ENCODE assay signal across 21 mouse cellular contexts in genomic region chr1:66829400-66830080, GRCm38 (mm10). TPM values are rescaled to one million over a fixed set of nuclear protein-coding genes. Genes with fewer than 3 reads are reported as not detected.
DNase-seq lines count a peak whose midpoint lies in the region; ATAC-seq lines count a peak whose summit lies in the region.
"Had no signal": no experiment of that assay in that cellular context is flagged by ENCODE, and none has a peak within 500 bp of the region (broad histone marks: within the 10 kb centered on the region; RNA-seq: fewer than 3 reads in every experiment).

No protein-coding gene starts in this region.

- no peak overlapping the region for H3K4me2 ChIP-seq in kidney, embryonic 16.5 days (replicated peaks; ENCODE audit: low read depth, low read length)
- H3K4me2 ChIP-seq in lung, embryonic 16.5 days (ENCODE audit: low read depth, low read length) = no peak overlapping the region
- no peak overlapping the region for H3K4me2 ChIP-seq in midbrain, embryonic 13.5 days (replicated peaks)
- H3K4me2 ChIP-seq in midbrain, embryonic 16.5 days (ENCODE audit: low read length) = no peak overlapping the region
- H3K4me2 ChIP-seq: forebrain, embryonic 13.5 days; heart, embryonic 11.5 days; heart, embryonic 15.5 days had no signal

- no peaks in the 10 kb centered on the region for H3K27me3 ChIP-seq in kidney, embryonic 16.5 days (ENCODE audit: insufficient read depth, low read length)
- no peaks in the 10 kb centered on the region for H3K27me3 ChIP-seq in lung, embryonic 16.5 days (ENCODE audit: control insufficient read depth, insufficient read depth, low read depth, low read length)
- no peaks in the 10 kb centered on the region for H3K27me3 ChIP-seq in midbrain, embryonic 13.5 days
- H3K27me3 ChIP-seq in midbrain, embryonic 16.5 days (ENCODE audit: control insufficient read depth, insufficient read depth, low read depth, low read length) = no peaks in the 10 kb centered on the region
- H3K27me3 ChIP-seq: CH12.LX; forebrain, embryonic 13.5 days; heart, embryonic 15.5 days; Patski had no signal

- peaks cover 10% of the 10 kb centered on the region for H3K4me1 ChIP-seq in kidney, embryonic 16.5 days (ENCODE audit: insufficient read depth, low read length)
- H3K4me1 ChIP-seq in lung, embryonic 16.5 days (replicated peaks; ENCODE audit: control insufficient read depth, insufficient read depth, low read length) = peaks cover 13% of the 10 kb centered on the region; the same call in 1 of the 2 replicates
- peaks cover 7% of the 10 kb centered on the region; the same call in 1 of the 2 replicates for H3K4me1 ChIP-seq in midbrain, embryonic 13.5 days (replicated peaks)
- no peaks in the 10 kb centered on the region for H3K4me1 ChIP-seq in midbrain, embryonic 16.5 days (ENCODE audit: control insufficient read depth, insufficient read depth, low read length)

- no peak overlapping the region for H3K9ac ChIP-seq in kidney, embryonic 16.5 days (replicated peaks; ENCODE audit: low read length)
- H3K9ac ChIP-seq in lung, embryonic 16.5 days (ENCODE audit: low read length) = no peak overlapping the region
- H3K9ac ChIP-seq in midbrain, embryonic 13.5 days (replicated peaks) = no peak overlapping the region
- H3K9ac ChIP-seq in midbrain, embryonic 16.5 days (ENCODE audit: low read depth, low read length) = no peak overlapping the region
- H3K9ac ChIP-seq: forebrain, embryonic 13.5 days; forebrain, postnatal 0 days; heart, embryonic 15.5 days had no signal

- no peaks in the 10 kb centered on the region for H3K9me3 ChIP-seq in kidney, embryonic 16.5 days (ENCODE audit: low read length)
- H3K9me3 ChIP-seq in lung, embryonic 16.5 days (ENCODE audit: control insufficient read depth, low read length) = no peaks in the 10 kb centered on the region
- no peaks in the 10 kb centered on the region for H3K9me3 ChIP-seq in midbrain, embryonic 13.5 days
- no peaks in the 10 kb centered on the region for H3K9me3 ChIP-seq in midbrain, embryonic 16.5 days (replicated peaks; ENCODE audit: control insufficient read depth, low read length, poor library complexity, severe bottlenecking)
- H3K9me3 ChIP-seq: embryonic facial prominence, embryonic 10.5 days; forebrain, embryonic 13.5 days; heart, embryonic 15.5 days had no signal

- no peak overlapping the region for H3K4me3 ChIP-seq in kidney, embryonic 16.5 days (ENCODE audit: low read length)
- no peak overlapping the region for H3K4me3 ChIP-seq in lung, embryonic 16.5 days (ENCODE audit: low read length)
- H3K4me3 ChIP-seq in midbrain, embryonic 13.5 days (replicated peaks) = no peak overlapping the region
- no peak overlapping the region for H3K4me3 ChIP-seq in midbrain, embryonic 16.5 days (ENCODE audit: low read depth, low read length)
- H3K4me3 ChIP-seq: embryonic facial prominence, embryonic 10.5 days; forebrain, embryonic 13.5 days; heart, adult 2 months; heart, embryonic 15.5 days had no signal

- 0 out of 2 replicates have a peak overlapping the region, but pooled peaks have one; percentile 10 for H3K27ac ChIP-seq in kidney, embryonic 16.5 days (ENCODE audit: low read length)
- H3K27ac ChIP-seq in lung, embryonic 16.5 days (ENCODE audit: low read length) = peak overlapping the region; percentile 21
- peak overlapping the region; percentile 39; the same call in 1 of the 2 replicates for H3K27ac ChIP-seq in midbrain, embryonic 13.5 days
- H3K27ac ChIP-seq in midbrain, embryonic 16.5 days (ENCODE audit: low read length) = no peak overlapping the region
- H3K27ac ChIP-seq: embryonic facial prominence, embryonic 10.5 days; forebrain, embryonic 13.5 days; heart, adult 2 months; heart, embryonic 15.5 days had no signal

- 0 out of 2 replicates have a peak, but pooled peaks cover 3% of the 10 kb centered on the region for H3K36me3 ChIP-seq in kidney, embryonic 16.5 days (ENCODE audit: insufficient read depth, low read length)
- no peaks in the 10 kb centered on the region; the same call in 1 of the 2 replicates for H3K36me3 ChIP-seq in lung, embryonic 16.5 days (ENCODE audit: control insufficient read depth, insufficient read depth, low read length)
- no peaks in the 10 kb centered on the region for H3K36me3 ChIP-seq in midbrain, embryonic 13.5 days
- no peaks in the 10 kb centered on the region for H3K36me3 ChIP-seq in midbrain, embryonic 16.5 days (ENCODE audit: control insufficient read depth, insufficient read depth, low read length)

- ATAC-seq in kidney, embryonic 16.5 days (ENCODE audit: low FRiP score, low TSS enrichment) = no peak; the same call in 1 of the 2 replicates
- 0 out of 2 replicates have a peak, but pooled peaks have one; percentile 29 for ATAC-seq in lung, embryonic 16.5 days (ENCODE audit: low read depth)
- no peak for ATAC-seq in midbrain, embryonic 13.5 days
- no peak for ATAC-seq in midbrain, embryonic 16.5 days
- ATAC-seq: activated CD4-positive, CD25-positive, alpha-beta regulatory T cell, adult 4 months; forebrain, embryonic 13.5 days; forebrain, postnatal 0 days; Patski had no signal

- DNase-seq in kidney, postnatal 10 days = no peak
- no peak for DNase-seq in lung, postnatal 10 days
- DNase-seq in testis, postnatal 10 days (ENCODE audit: low spot score) = peak; percentile 53
- DNase-seq: adrenal gland, postnatal 25 days; cerebellum, adult 2 months; cerebellum, postnatal 10 days; forebrain, postnatal 0 days; gastrocnemius, postnatal 14 days; heart, adult 2 months; heart, postnatal 14 days had no signal

- 80% methylated on average over 9 of the region's 9 CpGs for WGBS in kidney, embryonic 16.5 days
- WGBS in lung, embryonic 16.5 days = 47% methylated on average over 9 of the region's 9 CpGs
- WGBS in midbrain, embryonic 13.5 days = 67% methylated on average over 9 of the region's 9 CpGs
- 52% methylated on average over 9 of the region's 9 CpGs for WGBS in midbrain, embryonic 16.5 days

RNA-seq across cellular contexts. Expression of gene Kansl1l, which starts 12.2 kb away (rescaled TPM):
- polyA plus RNA-seq in kidney, embryonic 16.5 days (2015; fragmentation: Nextera tagmentation; extraction: Ambion mirVana) = 15.6 and 19.6 TPM in 2 replicates
- 23.4 and 24.4 TPM in 2 replicates for polyA plus RNA-seq in lung, embryonic 16.5 days (2015; fragmentation: Nextera tagmentation; extraction: Ambion mirVana)
- 14.2 and 14.7 TPM in 2 replicates for polyA plus RNA-seq in midbrain, embryonic 13.5 days (2015; fragmentation: Nextera tagmentation; extraction: Ambion mirVana)
- polyA plus RNA-seq in midbrain, embryonic 16.5 days (2015; fragmentation: Nextera tagmentation; extraction: Ambion mirVana) = 9.4 and 10.7 TPM in 2 replicates

RNA-seq across cellular contexts. Expression of gene Acadl, which starts 33.5 kb away (rescaled TPM):
- polyA plus RNA-seq in kidney, embryonic 16.5 days (2015; fragmentation: Nextera tagmentation; extraction: Ambion mirVana) = 144 and 161 TPM in 2 replicates
- polyA plus RNA-seq in lung, embryonic 16.5 days (2015; fragmentation: Nextera tagmentation; extraction: Ambion mirVana) = 192 and 197 TPM in 2 replicates
- polyA plus RNA-seq in midbrain, embryonic 13.5 days (2015; fragmentation: Nextera tagmentation; extraction: Ambion mirVana) = 37.5 and 37.8 TPM in 2 replicates
- 36.3 and 42.7 TPM in 2 replicates for polyA plus RNA-seq in midbrain, embryonic 16.5 days (2015; fragmentation: Nextera tagmentation; extraction: Ambion mirVana)
